Mouse (Mus musculus): Measurements from ENCODE around the gene Adam17. TPM values are rescaled to one million over a fixed set of nuclear protein-coding genes. Genes with fewer than 3 reads are reported as not detected.
A peak's percentile ranks its signal among the peaks of the same experiment; 100 is the strongest.

The Adam17 gene
- polyA plus RNA-seq, 1 experiment from 2014 or later: 22.4 TPM

- Histone ChIP-seq H3K4me2 (ENCODE audit: low read length) (no peak overlapping the region), H3K4me3 (replicated peaks; ENCODE audit: low read depth, low read length) (no peak overlapping the region), H3K9me3 (ENCODE audit: control insufficient read depth, low read length) (no peaks in the 10 kb centered on the region), H3K36me3 (ENCODE audit: control insufficient read depth, insufficient read depth, low read length) (no peaks in the 10 kb centered on the region), H3K27me3 (ENCODE audit: control insufficient read depth, insufficient read depth, low read length) (no peaks in the 10 kb centered on the region), H3K9ac (replicated peaks; ENCODE audit: low read length) (no peak overlapping the region), H3K4me1 (ENCODE audit: control insufficient read depth, insufficient read depth, low read length) (no peaks in the 10 kb centered on the region), H3K27ac (replicated peaks; ENCODE audit: low read depth, low read length) (no peak overlapping the region)
- ATAC-seq (ENCODE audit: low FRiP score, low TSS enrichment) (no peak), DNase-seq (no peak)
- WGBS: 88% methylated on average over 10 of the region's 10 CpGs
These were observed 8.6 kb downstream of the Adam17 start for GRCm38 (mm10) chr12:21364624-21365435.

- H3K9me3 ChIP-seq (ENCODE audit: control insufficient read depth, low read length): no peaks in the 10 kb centered on the region
- DNase-seq (no peak), ATAC-seq (ENCODE audit: low FRiP score, low TSS enrichment) (no peak)
- no peak overlapping the region for H3K4me3 ChIP-seq (replicated peaks; ENCODE audit: low read depth, low read length)
- H3K27ac ChIP-seq (replicated peaks; ENCODE audit: low read depth, low read length): no peak overlapping the region
- no peak overlapping the region for H3K9ac ChIP-seq (replicated peaks; ENCODE audit: low read length)
- no peaks in the 10 kb centered on the region for H3K27me3 ChIP-seq (ENCODE audit: control insufficient read depth, insufficient read depth, low read length)
- WGBS: 90% methylated on average over 3 of the region's 3 CpGs
- no peaks in the 10 kb centered on the region for H3K36me3 ChIP-seq (ENCODE audit: control insufficient read depth, insufficient read depth, low read length)
- no peaks in the 10 kb centered on the region for H3K4me1 ChIP-seq (ENCODE audit: control insufficient read depth, insufficient read depth, low read length)
- H3K4me2 ChIP-seq (ENCODE audit: low read length): no peak overlapping the region
These were observed 10.2 kb downstream of the Adam17 start for GRCm38 (mm10) chr12:21363195-21363594.

- ATAC-seq (ENCODE audit: low FRiP score, low TSS enrichment) (no peak), DNase-seq (no peak)
- 0 out of 2 replicates have a peak, but pooled peaks cover under 1% of the 10 kb centered on the region for H3K36me3 ChIP-seq (ENCODE audit: control insufficient read depth, insufficient read depth, low read length)
- no peak overlapping the region for H3K27ac ChIP-seq (replicated peaks; ENCODE audit: low read depth, low read length)
- H3K9me3 ChIP-seq (ENCODE audit: control insufficient read depth, low read length): no peaks in the 10 kb centered on the region
- 89% methylated on average over 2 of the region's 2 CpGs for WGBS
- no peak overlapping the region for H3K4me2 ChIP-seq (ENCODE audit: low read length)
- no peaks in the 10 kb centered on the region for H3K27me3 ChIP-seq (ENCODE audit: control insufficient read depth, insufficient read depth, low read length)
- H3K4me1 ChIP-seq (ENCODE audit: control insufficient read depth, insufficient read depth, low read length): no peaks in the 10 kb centered on the region
- no peak overlapping the region for H3K4me3 ChIP-seq (replicated peaks; ENCODE audit: low read depth, low read length)
- no peak overlapping the region for H3K9ac ChIP-seq (replicated peaks; ENCODE audit: low read length)
These were observed 10.7 kb downstream of the Adam17 start for GRCm38 (mm10) chr12:21362686-21363085.

GRCm38 (mm10) chr12:21353681-21354080, 19.8 kb downstream of the Adam17 start:
- DNase-seq (no peak), ATAC-seq (ENCODE audit: low FRiP score, low TSS enrichment) (no peak)
- Histone ChIP-seq H3K36me3 (ENCODE audit: control insufficient read depth, insufficient read depth, low read length) (peaks cover 37% of the 10 kb centered on the region), H3K4me1 (ENCODE audit: control insufficient read depth, insufficient read depth, low read length) (peaks cover 3% of the 10 kb centered on the region; the same call in 1 of the 2 replicates), H3K4me2 (ENCODE audit: low read length) (no peak overlapping the region), H3K27ac (replicated peaks; ENCODE audit: low read depth, low read length) (no peak overlapping the region), H3K9me3 (ENCODE audit: control insufficient read depth, low read length) (no peaks in the 10 kb centered on the region), H3K4me3 (replicated peaks; ENCODE audit: low read depth, low read length) (no peak overlapping the region), H3K9ac (replicated peaks; ENCODE audit: low read length) (no peak overlapping the region), H3K27me3 (ENCODE audit: control insufficient read depth, insufficient read depth, low read length) (no peaks in the 10 kb centered on the region)
- 97% methylated on average over 8 of the region's 8 CpGs for WGBS

- WGBS: 8% methylated on average over 7 of the region's 7 CpGs
- Histone ChIP-seq H3K9me3 (ENCODE audit: control insufficient read depth, low read length) (no peaks in the 10 kb centered on the region), H3K4me2 (ENCODE audit: low read length) (no peak overlapping the region), H3K4me1 (ENCODE audit: control insufficient read depth, insufficient read depth, low read length) (peaks cover 3% of the 10 kb centered on the region; the same call in 1 of the 2 replicates), H3K4me3 (replicated peaks; ENCODE audit: low read depth, low read length) (no peak overlapping the region), H3K9ac (replicated peaks; ENCODE audit: low read length) (no peak overlapping the region), H3K27me3 (ENCODE audit: control insufficient read depth, insufficient read depth, low read length) (no peaks in the 10 kb centered on the region), H3K27ac (replicated peaks; ENCODE audit: low read depth, low read length) (no peak overlapping the region), H3K36me3 (ENCODE audit: control insufficient read depth, insufficient read depth, low read length) (peaks cover 32% of the 10 kb centered on the region)
- ATAC-seq (ENCODE audit: low FRiP score, low TSS enrichment) (no peak; the same call in 1 of the 2 replicates), DNase-seq (peak; percentile 28)
These were observed 23.1 kb downstream of the Adam17 start for GRCm38 (mm10) chr12:21350113-21350876.

- Histone ChIP-seq H3K4me2 (ENCODE audit: low read length) (no peak overlapping the region), H3K27ac (replicated peaks; ENCODE audit: low read depth, low read length) (no peak overlapping the region), H3K27me3 (ENCODE audit: control insufficient read depth, insufficient read depth, low read length) (no peaks in the 10 kb centered on the region), H3K4me1 (ENCODE audit: control insufficient read depth, insufficient read depth, low read length) (peaks cover 3% of the 10 kb centered on the region; the same call in 1 of the 2 replicates), H3K9ac (replicated peaks; ENCODE audit: low read length) (no peak overlapping the region), H3K4me3 (replicated peaks; ENCODE audit: low read depth, low read length) (no peak overlapping the region), H3K9me3 (ENCODE audit: control insufficient read depth, low read length) (no peaks in the 10 kb centered on the region), H3K36me3 (ENCODE audit: control insufficient read depth, insufficient read depth, low read length) (peaks cover 24% of the 10 kb centered on the region)
- ATAC-seq (ENCODE audit: low FRiP score, low TSS enrichment): no peak
- WGBS: 84% methylated on average over 7 of the region's 7 CpGs
- no peak for DNase-seq
These were observed 26.5 kb downstream of the Adam17 start for GRCm38 (mm10) chr12:21346972-21347371.

- DNase-seq: no peak
- WGBS: 97% methylated on average over 5 of the region's 5 CpGs
- no peak for ATAC-seq (ENCODE audit: low FRiP score, low TSS enrichment)
- Histone ChIP-seq H3K36me3 (ENCODE audit: control insufficient read depth, insufficient read depth, low read length) (peaks cover 45% of the 10 kb centered on the region), H3K27me3 (ENCODE audit: control insufficient read depth, insufficient read depth, low read length) (no peaks in the 10 kb centered on the region), H3K4me2 (ENCODE audit: low read length) (no peak overlapping the region), H3K4me3 (replicated peaks; ENCODE audit: low read depth, low read length) (no peak overlapping the region), H3K4me1 (ENCODE audit: control insufficient read depth, insufficient read depth, low read length) (no peaks in the 10 kb centered on the region), H3K9me3 (ENCODE audit: control insufficient read depth, low read length) (no peaks in the 10 kb centered on the region), H3K9ac (replicated peaks; ENCODE audit: low read length) (no peak overlapping the region), H3K27ac (replicated peaks; ENCODE audit: low read depth, low read length) (no peak overlapping the region)
These were observed 32.8 kb downstream of the Adam17 start for GRCm38 (mm10) chr12:21340674-21341073.

GRCm38 (mm10) chr12:21337171-21337570, 36.3 kb downstream of the Adam17 start:
- WGBS: 97% methylated on average over 5 of the region's 5 CpGs
- H3K27ac ChIP-seq (replicated peaks; ENCODE audit: low read depth, low read length): no peak overlapping the region
- no peak overlapping the region for H3K9ac ChIP-seq (replicated peaks; ENCODE audit: low read length)
- no peaks in the 10 kb centered on the region for H3K27me3 ChIP-seq (ENCODE audit: control insufficient read depth, insufficient read depth, low read length)
- H3K4me1 ChIP-seq (ENCODE audit: control insufficient read depth, insufficient read depth, low read length): no peaks in the 10 kb centered on the region
- peaks cover 67% of the 10 kb centered on the region for H3K36me3 ChIP-seq (ENCODE audit: control insufficient read depth, insufficient read depth, low read length)
- DNase-seq (no peak), ATAC-seq (ENCODE audit: low FRiP score, low TSS enrichment) (no peak)
- H3K4me2 ChIP-seq (ENCODE audit: low read length): no peak overlapping the region
- H3K4me3 ChIP-seq (replicated peaks; ENCODE audit: low read depth, low read length): no peak overlapping the region
- H3K9me3 ChIP-seq (ENCODE audit: control insufficient read depth, low read length): no peaks in the 10 kb centered on the region

Data from midbrain, embryonic 14.5 days (tissue).